Mouse (Mus musculus) adrenal gland, postnatal 4 days (tissue): Measurements from ENCODE around the gene Larp1. TPM values are rescaled to one million over a fixed set of nuclear protein-coding genes. Genes with fewer than 3 reads are reported as not detected.
"Not testable (repeated sequence)": the region's sequence is repeated elsewhere in the genome, so short reads cannot be mapped to it uniquely, and the experiment has no call there.

Experiments
- DNase-seq, 2 experiments: peaks; one replicate each; pipeline ENCODE4 v3.0.0; 2021 to 2022; ENCODE audit warnings: low spot score in 2 of 2, mixed read lengths in 2 of 2
- total RNA-seq, 2 experiments: library from RNA; stranded (reverse); gene quantifications; 2 replicates each; pipeline ENCODE4 v1.2.3; 2021

Larp1 gene
- total RNA-seq, 2 experiments from 2014 or later = 103 to 106 TPM

DNA sequence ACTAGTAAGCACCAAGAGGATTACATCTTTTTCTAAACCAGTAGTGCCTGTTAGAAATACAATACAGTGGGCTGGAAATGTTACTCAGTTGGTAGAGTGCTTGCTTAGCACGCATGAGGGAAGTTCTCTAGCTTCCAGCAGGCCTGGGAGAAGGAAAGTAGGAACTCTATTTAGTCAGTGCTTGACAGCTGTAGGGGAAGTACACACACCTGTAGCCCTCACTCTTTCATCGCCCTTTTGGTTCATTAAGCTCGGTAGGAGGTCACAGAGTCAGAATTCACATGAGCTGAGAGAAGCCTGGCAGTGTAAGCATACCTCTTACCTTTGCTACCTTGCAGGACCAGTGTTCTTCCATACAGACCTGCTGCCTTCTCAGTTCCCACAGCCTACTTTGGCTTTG, 17.5 kb downstream of the Larp1 start:
- DNase-seq = no peak

DNA sequence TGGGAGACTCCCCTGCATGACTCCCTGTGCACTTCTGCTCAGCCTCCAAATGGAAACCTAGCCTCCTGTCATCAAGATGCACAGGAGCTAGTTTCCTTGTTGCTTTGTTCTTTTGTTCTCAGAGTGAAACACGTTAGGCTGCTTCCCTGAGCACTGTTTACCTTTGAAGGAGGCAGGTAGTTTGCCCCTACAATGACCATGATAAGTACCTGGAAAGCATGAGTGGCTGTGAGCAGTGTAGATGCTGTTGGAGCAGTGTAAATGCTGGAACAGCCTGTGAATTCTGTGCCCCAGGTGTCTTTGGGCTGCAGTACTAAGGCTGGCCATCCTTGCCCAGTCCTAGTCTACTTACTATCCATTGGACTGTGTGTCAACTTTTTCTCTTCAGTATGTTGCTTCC, 18.0 kb downstream of the Larp1 start:
- no peak for DNase-seq

DNA sequence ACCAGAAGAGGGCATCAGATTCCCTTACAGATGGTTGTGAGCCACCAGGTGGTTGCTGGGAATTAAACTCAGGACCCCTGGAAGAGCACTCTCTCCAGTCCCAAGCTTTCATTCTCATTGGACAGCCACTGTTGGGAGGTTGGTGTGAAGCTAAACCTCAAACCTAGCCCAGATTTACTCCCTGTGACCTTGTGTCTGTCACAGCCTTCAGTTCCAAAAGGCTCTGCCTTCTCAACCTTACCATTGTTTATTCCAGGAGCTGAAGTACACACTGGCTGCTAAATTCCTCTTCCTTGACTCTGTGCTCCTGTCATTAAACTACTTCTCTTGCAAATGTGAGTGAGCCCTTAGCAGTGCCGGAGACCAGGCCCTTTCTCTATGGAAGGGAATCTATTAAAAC, 20.1 kb downstream of the Larp1 start:
- no peak for DNase-seq

DNA sequence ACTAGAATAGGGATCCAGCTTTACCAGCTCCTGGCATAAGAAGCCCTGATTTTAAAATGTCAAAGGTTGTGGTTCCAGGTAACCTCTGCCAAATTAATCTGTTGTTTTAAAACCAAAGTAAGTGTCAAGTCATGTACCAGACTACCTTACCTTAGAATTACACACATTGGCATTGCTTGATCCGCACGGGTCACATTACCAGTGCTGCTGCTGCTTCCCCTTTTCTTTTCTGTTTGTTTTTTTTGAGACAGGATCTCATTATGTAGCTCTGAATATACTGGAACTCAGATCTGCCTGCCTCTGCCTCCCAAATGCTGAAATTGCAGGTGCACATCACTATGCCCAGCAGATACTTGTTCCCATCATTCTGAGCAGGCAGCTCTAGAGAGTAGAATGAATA, 21.0 kb downstream of the Larp1 start:
- DNase-seq = no peak

DNA sequence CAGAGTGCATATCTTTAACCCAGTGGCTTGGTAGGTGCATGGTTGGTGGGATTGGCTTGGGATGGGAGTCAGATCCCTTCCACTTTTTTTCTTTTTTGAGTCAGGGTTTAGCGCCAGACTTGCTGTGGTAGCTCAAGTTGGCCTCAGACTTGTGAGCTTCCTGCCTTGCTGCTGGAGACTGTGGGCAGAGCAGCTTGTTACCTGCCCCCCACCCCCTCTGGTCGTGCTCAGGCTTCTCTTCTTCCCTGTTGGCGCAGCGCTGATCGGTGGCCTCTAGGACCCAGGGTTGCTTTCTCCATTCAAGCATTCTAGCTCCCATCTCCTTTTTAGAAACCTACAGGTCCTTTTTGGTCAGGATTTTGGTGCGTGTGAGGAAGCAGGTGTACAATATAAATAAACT, 22.3 kb downstream of the Larp1 start:
- no peak for DNase-seq

DNA sequence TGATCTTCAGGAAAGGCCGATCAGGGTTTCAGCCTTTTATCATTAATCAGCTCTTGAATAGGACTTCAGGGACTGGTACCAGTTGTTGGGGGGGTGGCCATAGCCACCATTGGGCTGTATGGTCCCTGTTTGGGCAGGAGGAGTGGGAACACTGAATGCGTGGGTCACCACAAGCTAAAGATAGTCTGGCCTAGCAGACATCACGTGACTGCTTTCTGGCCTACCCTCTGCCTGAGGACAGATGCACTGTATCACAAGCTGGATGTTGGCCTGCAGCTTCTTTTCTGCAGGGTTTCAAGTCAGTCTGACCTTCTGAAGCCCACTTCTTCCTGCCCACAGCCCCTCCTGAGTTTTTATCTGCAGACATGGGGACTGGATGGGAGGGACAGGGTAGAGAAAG, 24.8 kb downstream of the Larp1 start:
- DNase-seq = no peak

DNA sequence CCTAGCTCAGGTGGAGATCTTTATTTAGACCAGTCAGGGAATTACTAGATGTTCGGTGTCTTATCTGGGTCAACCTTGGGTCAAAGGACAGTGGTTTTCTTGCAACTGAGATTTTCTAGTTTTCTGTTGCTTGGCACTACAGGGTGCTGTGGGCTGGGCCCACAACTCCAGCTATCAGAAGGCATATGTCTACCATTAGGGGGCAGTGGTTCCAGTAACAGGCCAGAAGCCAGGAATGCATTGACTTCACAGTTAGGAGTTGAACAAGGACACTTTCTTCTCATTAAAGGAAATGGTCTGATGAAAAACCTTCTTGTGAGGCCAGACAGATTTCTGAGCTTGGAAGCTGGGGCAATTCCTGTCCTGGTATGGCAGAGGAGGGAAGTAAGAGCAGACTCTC, 30.2 kb downstream of the Larp1 start:
- DNase-seq = no peak

DNA sequence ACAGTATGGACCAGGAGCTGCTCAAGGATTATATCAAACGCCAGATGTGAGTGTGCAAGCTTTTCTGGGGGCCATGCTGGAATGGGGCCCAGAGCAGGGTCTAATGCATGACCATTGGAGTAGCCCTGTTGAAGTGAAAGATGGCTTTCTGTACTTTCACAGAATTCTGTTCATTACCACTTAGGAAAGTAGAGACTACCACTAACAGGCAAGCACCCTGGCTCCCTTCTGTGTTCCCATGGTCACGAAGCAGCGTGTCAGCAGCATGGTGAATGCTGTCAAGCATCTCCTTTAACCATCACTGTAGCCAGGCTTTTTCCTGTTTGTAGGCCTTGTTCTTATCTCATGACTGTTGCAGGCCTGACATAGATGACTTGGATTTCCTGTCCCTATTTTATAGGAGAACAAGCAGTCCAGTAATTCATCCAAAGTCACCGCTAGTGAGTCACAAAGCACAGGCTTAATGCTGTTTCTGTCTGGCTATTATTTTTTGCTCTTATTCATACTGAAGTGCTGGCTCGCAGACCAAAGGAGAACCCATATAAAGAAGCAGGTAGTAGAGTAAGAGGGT, 34.1 kb downstream of the Larp1 start:
- no peak for DNase-seq

DNA sequence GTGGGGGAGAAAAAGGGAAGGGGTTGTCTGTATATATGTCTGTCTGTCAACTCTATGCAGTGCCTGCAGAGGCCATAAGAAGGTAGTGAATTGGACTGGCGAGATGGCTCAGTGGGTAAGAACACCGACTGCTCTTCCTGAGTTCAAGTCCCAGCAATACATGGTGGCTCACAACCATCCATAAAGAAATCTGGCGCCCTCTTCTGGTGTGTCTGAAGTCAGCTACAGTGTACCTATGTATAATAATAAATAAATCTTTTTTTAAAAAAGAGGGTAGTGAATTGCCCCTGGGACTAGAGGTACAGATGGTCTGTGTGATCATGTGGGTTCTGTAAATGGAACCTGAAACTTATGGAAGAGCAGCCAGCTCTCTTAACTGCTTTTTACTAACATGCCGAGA, 37.6 kb downstream of the Larp1 start:
- no peak for DNase-seq

DNA sequence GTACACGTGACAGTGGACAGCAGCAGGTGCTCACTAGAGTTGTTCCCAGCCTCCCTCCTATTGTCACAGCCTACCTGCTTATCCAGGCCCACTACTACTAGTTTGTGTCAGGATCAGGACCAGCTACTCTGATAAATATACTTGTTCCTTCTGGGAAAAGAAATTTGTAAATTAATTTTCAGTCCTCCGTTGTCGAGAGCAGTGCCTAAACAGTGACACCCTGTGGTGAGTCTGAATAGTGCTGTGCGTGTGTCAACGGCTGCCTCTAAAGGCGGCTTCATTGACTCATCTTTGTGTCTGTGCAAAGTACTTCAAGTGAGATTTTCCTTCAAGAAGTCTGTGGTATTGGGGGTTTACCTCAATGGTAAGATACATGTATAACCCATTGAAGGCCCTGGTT, 48.6 kb downstream of the Larp1 start:
- no peak for DNase-seq

DNA sequence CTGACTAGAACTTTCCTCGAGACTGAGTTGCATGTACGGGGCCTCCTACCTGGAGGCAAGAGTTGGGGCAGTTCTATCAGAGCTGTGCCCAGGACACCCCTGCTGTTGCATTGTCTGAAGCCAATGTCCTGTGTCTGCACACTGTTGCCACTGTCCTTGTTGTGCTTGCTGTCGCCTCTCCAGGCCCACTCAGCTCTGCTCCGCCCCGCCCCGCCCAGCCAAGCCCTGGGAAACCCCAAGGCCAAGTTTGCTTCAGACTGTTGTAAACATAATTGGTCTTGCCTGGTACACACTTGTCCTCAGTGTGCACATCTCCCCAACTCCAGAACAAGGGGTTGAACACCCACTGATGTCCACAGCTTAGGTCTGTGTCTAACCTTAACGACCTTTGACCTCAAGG, 50.9 kb downstream of the Larp1 start:
- not testable (repeated sequence) for DNase-seq

DNA sequence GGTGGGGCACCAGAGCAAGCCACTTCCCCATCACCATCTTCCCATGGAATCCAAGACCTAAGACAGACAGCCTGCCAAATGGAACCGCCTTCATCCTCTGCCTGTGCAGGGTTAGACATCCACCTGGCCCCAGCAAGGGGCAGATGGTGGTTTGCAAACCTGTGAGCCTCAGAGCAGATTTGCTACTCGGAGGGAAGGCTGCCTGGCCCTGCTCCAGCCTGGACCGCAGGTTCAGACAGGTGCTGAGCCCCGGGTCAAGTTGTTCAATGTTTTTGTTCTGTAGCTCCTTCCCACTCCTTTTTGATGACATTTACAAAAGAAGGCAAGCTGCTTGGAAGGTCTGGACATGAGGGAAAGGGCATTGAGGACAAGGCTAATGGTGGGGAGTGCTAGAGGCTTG, 52.4 kb downstream of the Larp1 start:
- not testable (repeated sequence) for DNase-seq

DNA sequence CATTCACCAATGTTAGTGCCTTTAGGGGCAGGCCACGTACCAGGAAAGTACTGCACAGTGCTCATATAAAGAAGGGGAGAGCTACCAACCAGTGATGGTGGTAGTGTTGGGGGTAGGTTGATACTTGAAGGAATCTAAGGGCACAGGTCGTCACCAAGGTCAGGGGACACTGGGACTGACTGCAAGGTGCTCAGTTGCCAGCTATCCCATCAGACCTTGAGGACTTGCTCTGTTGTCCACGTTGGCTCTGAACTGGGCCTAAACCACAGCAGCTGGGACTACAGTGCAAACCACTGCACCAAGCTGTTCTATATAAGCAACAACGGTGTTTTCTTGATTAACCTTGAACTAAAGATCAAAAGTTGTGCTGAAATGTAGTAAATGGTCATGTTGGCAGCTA, 53.7 kb downstream of the Larp1 start:
- no peak for DNase-seq

DNA sequence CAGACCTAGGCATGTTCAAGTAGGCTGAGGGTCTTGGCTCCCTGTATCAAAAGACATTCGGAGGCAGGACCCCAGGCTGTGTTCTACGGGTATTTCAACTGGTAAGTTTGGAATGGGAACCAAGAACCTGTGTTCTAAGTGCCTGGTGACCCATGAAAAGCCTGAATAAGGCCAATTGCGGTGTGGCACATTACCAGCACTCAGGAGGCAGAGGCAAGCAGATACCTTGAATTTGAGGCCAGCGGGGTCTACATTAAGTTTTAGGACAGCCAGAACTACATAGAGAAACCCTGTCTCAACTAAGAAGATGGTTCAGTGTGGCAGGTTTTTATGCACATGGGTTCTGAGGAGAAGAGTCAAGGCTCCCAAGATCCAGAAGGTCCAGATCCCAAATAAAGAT, 56.2 kb downstream of the Larp1 start:
- DNase-seq = no peak

DNA sequence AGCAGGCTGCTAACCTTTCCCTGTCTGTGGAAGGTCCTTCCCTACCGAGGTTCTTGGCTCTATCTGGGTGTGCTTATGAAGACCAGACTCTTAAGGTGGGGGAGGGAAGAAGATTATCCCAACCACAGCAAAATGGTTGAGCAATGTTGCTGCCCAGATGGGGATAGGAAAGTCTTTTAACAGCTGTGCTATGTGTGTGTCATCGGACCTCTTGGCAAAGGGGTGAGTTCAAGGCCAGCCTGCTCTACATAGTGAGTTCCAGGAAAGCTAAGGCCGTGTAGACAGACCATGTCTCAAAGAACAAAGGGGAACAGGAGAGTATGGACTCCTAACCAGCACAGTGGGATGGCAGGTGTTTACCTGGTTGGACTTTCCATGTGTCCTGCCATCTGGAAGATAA, 64.1 kb downstream of the Larp1 start:
- no peak for DNase-seq

DNA sequence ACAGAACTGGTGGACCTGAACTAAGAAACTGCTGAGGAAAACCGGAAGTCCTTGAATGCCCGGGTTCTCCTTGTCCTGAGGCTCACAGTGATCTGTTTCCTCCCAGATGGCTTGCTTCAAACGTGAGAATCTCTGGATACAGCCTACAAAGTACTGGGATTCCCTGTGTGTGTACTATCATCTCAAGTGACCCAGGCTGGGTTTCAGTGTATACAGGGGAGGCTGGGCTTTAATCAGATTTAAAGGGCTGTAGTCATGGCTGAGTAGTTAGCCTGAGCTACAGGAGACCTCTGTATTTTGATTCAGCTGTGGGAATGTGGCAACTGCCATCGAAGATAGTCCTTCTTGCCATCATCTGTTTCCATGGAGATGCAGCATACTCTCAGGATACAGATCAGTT, 68.4 kb downstream of the Larp1 start:
- no peak for DNase-seq

DNA sequence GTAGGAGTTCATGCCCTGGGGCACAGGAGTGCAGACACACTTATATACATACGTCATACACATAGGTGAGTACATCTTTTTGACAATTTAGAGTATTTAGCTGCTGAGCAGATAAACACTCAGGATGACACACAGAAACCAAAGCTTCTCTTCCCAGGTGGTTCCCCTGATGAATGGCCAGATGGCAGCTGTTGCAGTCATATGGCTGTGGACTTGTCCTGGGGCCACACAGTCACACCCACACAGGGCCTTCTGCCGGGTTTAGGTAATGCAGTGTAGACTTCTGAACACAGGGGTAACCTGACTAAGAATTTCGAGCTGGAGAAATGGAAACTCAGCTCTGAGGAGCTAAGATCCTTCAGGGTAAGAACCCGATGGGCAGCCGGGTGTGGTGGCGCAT, 72.9 kb downstream of the Larp1 start:
- no peak for DNase-seq

DNA sequence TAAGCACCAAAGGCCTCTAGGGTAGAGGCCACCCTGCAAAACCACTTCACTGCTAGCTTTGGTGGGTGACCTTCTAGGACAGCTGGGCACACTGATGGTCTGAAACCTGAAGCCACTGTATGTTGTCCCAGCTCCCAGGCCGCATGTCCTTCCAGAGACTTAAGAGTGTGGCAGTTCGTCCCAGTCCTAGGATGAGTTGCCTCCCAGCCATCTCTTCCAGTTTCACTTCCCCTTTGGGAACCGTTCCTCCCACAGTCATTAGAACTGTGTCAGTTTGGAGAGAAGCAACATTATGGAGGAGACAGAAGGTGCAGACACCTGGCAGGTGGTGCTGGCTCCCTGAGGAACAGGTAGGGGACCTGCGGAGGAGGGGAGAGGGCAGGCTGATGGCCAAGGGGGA, 83.7 kb downstream of the Larp1 start:
- DNase-seq = no peak

DNA sequence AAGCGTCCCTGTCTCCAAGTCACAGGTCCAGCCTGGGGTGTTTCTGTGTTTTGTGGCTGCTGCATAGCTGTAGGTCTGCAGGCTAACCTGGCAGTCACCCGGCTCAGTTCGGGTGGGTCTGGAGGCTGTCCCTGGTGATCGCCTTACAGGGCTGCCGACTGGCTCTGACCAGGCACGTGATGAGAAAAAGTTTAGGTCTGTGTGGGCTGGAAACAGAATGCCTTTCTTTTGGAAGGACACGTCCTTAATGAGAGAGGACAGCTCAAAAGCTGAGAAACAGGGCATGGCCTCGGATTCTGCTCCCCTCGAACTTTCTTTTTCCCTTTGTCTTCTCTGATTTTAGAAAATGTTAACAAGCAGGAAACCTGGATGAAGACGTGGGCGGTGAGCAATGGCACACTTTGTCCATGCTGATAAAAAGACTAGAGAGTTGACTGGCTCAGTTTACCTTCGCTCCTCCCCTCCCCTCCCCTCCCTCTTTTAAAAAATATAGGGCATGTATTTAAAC, 84.2 kb downstream of the Larp1 start, which contains the start of gene Gm12248:
TSS of gene Gm12248 (minus strand) at position 114 of the 508 bp plus-strand sequence.
- peak; percentile 21 to 22 for DNase-seq

DNA sequence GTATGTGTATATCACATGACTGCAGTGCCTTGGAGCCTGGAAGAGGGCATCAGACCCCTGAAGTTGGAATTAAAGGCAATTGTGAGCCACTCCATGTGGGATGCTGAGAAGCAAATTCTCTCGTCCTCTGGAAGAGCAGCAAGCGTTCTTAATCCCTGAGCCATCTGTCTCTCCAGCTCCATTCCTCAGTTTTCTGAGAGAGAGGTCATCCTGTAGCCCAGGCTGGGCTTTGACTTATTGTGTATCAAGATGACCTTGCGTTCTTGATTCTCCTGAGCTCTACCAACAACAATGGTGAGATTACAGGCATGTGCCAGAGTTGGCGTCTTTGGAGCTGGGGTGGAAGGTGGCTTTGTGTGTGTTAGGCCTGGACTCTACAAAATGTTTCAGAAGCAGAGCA, 85.9 kb downstream of the Larp1 start:
- no peak for DNase-seq

DNA sequence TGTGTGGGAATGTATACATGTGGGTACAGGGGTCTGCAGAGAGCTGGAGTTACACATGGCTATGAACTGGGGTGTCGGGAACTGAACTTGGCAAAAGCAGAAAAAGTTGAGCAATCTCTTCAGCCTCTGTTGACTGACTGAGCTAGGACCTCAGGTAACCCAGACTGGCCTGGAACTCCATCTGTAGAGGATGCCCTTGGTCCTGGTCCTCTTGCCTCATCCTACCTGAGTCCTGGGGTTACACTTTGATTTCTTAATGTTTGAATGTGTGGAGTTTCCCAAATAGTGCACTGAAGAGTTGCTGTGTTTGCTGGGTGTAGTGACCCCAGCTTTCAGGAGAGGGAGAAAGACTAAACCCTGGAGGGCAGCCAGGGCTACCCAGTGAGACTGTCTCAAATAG, 86.7 kb downstream of the Larp1 start:
- DNase-seq = no peak

DNA sequence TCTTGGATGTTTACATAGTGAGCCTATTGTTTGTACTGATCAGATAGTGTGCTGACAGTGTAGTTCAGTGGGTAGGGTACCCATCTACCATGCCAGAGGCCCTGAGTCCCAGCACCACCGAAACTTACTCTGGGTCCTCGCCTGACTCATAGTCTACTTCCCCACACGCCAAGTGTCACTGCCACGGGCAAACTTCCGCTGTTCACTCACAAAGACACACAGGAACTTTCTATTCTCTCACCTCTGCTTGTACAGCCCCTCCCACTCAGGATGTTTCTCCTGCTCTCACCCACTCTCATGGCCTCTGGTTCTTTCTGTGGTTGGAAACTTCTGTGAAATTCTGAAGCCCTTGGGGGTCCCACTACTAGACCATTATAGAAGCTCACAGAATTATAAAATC, 87.3 kb downstream of the Larp1 start:
- no peak for DNase-seq

DNA sequence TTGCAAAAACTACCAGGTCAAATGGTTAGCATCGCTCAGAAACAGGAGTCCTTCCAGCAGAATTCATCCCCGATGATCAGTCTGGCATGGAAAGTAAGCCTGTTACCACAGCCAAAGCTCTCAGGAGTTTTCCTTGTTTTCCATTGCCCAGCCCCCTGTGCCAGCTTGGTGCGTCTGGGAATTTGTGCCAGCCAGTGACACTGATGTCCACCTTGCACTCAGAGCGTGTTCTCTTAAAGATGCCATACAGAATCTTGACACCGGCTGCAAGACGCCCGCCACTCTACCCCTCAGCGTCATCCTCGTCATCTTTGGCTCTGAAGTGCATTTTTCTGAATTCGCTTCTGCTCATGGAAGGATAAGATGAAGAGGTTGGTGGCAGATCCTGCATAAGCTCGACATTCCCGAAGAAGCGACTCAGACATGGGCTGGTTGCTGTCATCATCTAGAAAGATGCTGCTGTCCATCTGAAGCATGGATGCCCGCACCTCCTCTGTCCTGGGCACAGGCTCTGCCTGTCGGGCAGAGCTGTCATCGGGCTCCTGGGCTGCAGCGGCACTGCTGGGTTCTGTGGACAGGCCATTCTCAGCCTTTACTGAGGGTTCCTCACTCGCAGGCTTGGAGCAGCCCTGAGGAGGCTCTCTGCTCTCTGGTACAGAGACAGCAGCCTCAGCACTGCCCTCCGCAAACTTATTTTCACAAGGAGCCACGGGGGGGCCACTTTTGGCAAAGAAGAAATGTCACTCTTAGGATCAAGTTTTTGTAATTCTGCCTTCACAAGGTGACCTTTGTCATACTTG, 88.2 kb downstream of the Larp1 start:
- no peak for DNase-seq
